Mouse (Mus musculus): ENCODE measurements around the gene Rdh16. TPM values are rescaled to one million over a fixed set of nuclear protein-coding genes. Genes with fewer than 3 reads are reported as not detected.
"Not testable (repeated sequence)": the region's sequence is repeated elsewhere in the genome, so short reads cannot be mapped to it uniquely, and the experiment has no call there.

Gene Rdh16
- 0.04 and 0.09 TPM in 2 replicates for polyA plus RNA-seq (2012; rRNA removed)

DNA sequence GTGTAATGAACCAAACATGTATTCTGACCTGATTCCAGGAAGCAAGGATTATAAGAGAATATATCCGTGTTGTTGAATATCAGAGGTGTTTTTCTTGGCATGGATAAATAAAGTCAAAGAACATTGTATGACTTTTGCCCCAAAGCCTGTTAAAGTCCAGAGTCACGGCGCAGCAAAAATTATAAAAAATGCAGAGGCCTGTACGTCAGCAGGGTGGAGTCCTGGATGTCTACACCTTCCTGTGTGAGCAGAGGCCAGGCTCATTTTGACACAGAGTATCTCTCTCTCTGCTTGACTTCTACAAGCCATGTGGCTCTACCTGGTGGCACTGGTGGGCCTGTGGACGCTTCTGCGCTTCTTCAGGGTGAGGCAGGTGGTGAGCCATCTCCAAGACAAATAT lies at the start of gene Rdh16:
TSS of gene Rdh16 (plus strand) at position 262 of the 400 bp plus-strand sequence.
- WGBS = 85% methylated on average over 6 of the region's 6 CpGs
- Histone ChIP-seq H3K4me3 (replicated peaks; ENCODE audit: extremely low read depth, low read depth, low read length) (no peak within 1 kb of the TSS), H3K4me1 (ENCODE audit: control insufficient read depth, insufficient read depth, low read length) (no peaks in the 10 kb centered on the region)
- no peak for TF ChIP-seq CTCF (IDR thresholded peaks at IDR 0.05; ENCODE audit: insufficient read depth, low read length)
- no peak for TF ChIP-seq POLR2A (IDR thresholded peaks at IDR 0.05; ENCODE audit: borderline replicate concordance, extremely low read depth, low read depth, low read length)
- DNase-seq = no peak

DNA sequence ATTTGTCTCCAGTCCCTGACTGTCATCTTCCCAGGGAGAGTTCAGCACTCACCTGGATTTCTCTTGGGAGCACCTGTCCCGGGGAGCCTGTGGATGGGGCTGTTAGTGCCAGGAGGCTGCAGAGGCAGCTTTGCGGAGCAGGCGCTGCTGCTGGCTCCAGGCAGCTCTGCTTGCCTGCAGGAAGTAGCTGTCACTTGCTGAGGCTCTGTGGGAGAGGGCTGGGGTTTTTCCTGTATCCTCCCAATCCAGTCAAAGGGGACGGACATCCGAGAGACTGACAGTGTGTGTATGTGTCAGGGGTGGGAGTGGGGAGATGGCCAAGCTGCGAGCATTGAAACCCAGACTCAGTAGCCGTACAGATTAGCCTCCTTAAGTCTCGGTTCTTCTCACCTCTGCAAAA lies 49.4 kb upstream of the Rdh16 start, which contains the start of gene Gpr182:
TSS of gene Gpr182 (minus strand) at position 185 of the 400 bp plus-strand sequence.
- no peak for DNase-seq
- 34% methylated on average over 8 of the region's 8 CpGs for WGBS

DNA sequence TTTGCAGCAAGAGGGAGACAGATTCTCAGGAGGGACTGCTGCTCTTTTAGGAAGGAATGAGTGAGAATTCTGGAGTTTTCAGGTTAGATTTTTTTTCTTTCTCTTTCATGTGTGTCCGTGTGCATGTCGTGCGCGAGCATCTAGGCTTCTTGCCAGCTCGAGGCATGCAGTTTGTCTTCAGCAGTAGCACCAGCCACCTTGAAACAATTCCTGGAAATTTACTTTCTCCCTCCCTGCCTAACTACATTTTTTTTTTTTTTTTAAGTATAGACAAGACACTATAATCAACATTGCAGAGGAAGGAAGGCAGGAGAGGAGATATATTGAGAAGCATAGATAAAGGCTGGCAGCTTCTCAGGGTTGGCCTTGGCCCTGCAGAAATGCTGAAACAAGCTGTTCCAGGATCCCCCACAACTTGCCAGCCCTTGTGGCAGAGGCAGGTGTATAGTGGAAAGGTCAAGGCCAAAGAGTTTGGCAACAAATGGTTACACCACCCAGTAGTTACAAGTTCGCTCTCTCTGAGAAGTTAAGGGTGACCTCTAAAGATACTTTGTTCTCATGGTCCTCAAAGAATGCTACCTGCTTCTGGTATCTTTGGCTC lies 46.3 kb upstream of the Rdh16 start:
- Histone ChIP-seq H3K4me1 (ENCODE audit: control insufficient read depth, insufficient read depth, low read length) (peaks cover 19% of the 10 kb centered on the region), H3K4me3 (replicated peaks; ENCODE audit: extremely low read depth, low read depth, low read length) (no peak overlapping the region)
- no peak for TF ChIP-seq POLR2A (IDR thresholded peaks at IDR 0.05; ENCODE audit: borderline replicate concordance, extremely low read depth, low read depth, low read length)
- no peak for TF ChIP-seq CTCF (IDR thresholded peaks at IDR 0.05; ENCODE audit: insufficient read depth, low read length)
- DNase-seq = no peak
- WGBS = 42% methylated on average over 6 of the region's 6 CpGs

More for the DNA sequence above, 49.4 kb upstream of the Rdh16 start, which contains the start of gene Gpr182:
- Histone ChIP-seq H3K4me3 (replicated peaks; ENCODE audit: extremely low read depth, low read depth, low read length) (peak within 1 kb of the TSS; percentile 65), H3K4me1 (ENCODE audit: control insufficient read depth, insufficient read depth, low read length) (peaks cover 19% of the 10 kb centered on the region)
- TF ChIP-seq POLR2A (IDR thresholded peaks at IDR 0.05; ENCODE audit: borderline replicate concordance, extremely low read depth, low read depth, low read length) (peak; percentile 73; the same call in 1 of the 2 replicates), CTCF (IDR thresholded peaks at IDR 0.05; ENCODE audit: insufficient read depth, low read length) (no peak)

DNA sequence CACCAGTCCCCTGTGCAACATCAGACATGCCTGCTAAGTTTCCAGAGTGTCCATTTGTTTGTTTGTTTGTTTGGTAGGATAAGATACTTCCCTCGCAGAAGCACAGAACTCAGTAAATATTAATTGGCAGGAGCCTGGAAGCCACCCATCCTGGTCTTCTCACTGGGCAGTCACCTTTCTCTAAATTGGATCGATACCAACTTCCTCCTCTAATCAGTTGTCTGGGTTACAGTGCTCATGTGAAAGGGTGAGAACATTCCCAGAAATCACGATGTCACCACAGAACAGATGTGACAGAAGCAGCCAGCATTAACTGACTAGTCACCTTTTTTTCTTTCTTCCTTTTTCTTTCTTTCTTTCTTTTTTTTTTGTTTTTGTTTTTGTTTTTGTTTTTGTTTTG lies 45.7 kb upstream of the Rdh16 start:
- Histone ChIP-seq H3K4me3 (replicated peaks; ENCODE audit: extremely low read depth, low read depth, low read length) (no peak overlapping the region), H3K4me1 (ENCODE audit: control insufficient read depth, insufficient read depth, low read length) (peaks cover 19% of the 10 kb centered on the region)
- no peak for TF ChIP-seq CTCF (IDR thresholded peaks at IDR 0.05; ENCODE audit: insufficient read depth, low read length)
- TF ChIP-seq POLR2A (IDR thresholded peaks at IDR 0.05; ENCODE audit: borderline replicate concordance, extremely low read depth, low read depth, low read length) = no peak
- DNase-seq = no peak
- WGBS = 30% methylated on average over 3 of the region's 3 CpGs

DNA sequence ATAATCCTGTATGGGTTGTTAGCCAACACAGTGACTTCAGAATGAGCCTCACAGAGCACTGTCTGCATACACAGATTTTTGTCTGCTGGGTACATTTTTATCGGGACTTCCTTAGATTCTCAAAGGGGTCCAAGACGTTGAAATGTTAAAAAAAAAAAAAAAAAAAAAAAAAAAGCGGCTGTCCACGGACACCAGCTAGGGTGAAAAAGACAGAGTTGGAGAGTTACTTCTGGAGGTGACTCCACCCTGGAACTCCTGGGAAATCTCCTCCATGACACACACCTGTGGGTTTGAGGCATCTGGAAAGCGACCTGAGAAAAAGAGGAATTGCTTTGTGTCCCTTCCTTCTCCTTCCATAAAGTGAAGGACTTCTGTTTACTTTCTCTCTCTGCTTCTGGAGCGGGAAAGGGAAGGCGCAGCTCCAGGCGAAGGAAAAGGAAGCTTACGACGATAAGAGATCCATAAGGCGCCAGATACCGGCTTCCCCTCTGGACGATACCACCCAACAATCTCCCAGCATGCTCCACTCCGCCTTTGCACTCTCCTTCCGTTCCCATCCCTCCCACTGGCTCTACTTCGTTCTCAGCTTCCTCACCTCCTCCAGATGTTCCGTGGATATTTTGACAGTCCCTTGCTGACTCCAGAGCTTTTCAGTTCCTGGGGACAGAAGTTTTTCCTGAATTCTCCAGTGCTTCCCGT lies 45.0 kb upstream of the Rdh16 start:
- DNase-seq = peak; percentile 38
- H3K4me3 ChIP-seq (replicated peaks; ENCODE audit: extremely low read depth, low read depth, low read length) = peak overlapping the region; percentile 50
- 18% methylated on average over 18 of the region's 18 CpGs for WGBS
- peaks cover 19% of the 10 kb centered on the region for H3K4me1 ChIP-seq (ENCODE audit: control insufficient read depth, insufficient read depth, low read length)
- TF ChIP-seq POLR2A (IDR thresholded peaks at IDR 0.05; ENCODE audit: borderline replicate concordance, extremely low read depth, low read depth, low read length) (no peak), CTCF (IDR thresholded peaks at IDR 0.05; ENCODE audit: insufficient read depth, low read length) (no peak)

DNA sequence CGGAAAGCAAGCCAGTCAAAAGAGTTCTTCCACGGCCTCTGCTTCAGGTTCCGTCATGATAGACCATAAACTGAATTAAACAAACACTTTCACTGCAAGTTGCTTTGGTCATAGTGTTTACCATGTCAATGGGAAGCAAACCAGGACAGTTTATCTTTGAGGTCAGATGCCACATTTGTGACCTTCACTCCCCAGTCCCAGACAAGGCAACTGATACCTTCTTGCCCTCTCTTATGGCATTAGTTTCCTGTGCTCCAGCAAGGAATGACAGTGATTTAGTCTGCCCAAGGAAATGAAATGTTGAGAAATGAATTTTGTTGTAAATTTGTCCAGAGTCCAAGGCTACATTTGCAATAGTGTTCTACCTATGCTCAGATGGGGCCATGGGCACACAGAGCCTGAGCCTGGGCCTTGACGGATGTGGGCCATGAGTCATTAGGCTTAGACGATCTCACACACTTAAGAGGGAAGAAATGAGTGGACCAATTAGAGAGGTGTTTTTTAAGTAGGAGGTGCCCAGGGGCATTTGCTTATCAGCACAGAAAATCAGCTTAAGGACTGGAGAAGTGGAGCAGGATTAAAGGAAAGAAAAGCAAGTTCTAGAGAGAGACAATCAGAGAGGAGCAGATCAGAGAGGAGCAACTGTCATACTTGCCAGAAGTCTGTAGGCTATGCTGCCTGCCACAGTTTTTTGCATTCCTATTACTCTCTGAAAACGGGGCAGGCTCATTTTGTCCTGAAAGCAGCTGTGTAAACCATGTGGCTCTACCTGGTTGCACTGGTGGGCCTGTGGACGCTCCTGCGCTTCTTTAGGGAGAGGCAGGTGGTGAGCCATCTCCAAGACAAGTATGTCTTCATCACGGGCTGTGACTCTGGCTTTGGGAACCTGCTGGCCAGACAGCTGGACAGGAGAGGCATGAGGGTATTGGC lies 41.5 kb upstream of the Rdh16 start, which contains the start of the genes Rdh1 and Rdh16f1:
TSS of gene Rdh1 (plus strand) at position 541 of the 930 bp plus-strand sequence.
TSS of gene Rdh16f1 (plus strand) at position 607 of the 930 bp plus-strand sequence.
- peaks cover 16% of the 10 kb centered on the region for H3K4me1 ChIP-seq (ENCODE audit: control insufficient read depth, insufficient read depth, low read length)
- no peak within 1 kb of the TSS for H3K4me3 ChIP-seq (replicated peaks; ENCODE audit: extremely low read depth, low read depth, low read length)
- no peak for DNase-seq
- TF ChIP-seq CTCF (IDR thresholded peaks at IDR 0.05; ENCODE audit: insufficient read depth, low read length) (no peak), POLR2A (IDR thresholded peaks at IDR 0.05; ENCODE audit: borderline replicate concordance, extremely low read depth, low read depth, low read length) (no peak)
- 62% methylated on average over 9 of the region's 9 CpGs for WGBS

DNA sequence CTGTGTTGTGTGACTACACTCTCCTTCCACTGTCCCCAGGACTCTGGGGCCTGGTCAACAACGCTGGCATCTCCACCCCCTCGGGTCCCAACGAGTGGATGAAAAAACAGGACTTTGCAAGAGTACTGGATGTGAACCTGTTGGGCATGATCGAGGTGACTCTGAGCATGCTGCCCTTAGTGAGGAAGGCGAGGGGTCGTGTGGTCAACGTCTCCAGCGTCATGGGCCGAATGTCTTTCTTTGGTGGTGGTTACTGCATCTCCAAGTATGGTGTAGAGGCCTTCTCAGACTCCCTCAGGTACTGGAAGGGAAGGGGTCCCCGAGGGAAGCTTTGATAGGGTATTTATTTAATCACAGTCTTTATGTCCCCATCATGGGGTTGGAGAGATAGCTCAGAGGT lies 38.0 kb upstream of the Rdh16 start:
- DNase-seq; H3K4me1 ChIP-seq (ENCODE audit: control insufficient read depth, insufficient read depth, low read length); H3K4me3 ChIP-seq (replicated peaks; ENCODE audit: extremely low read depth, low read depth, low read length): not testable (repeated sequence)
- WGBS = 87% methylated on average over 10 of the region's 10 CpGs

DNA sequence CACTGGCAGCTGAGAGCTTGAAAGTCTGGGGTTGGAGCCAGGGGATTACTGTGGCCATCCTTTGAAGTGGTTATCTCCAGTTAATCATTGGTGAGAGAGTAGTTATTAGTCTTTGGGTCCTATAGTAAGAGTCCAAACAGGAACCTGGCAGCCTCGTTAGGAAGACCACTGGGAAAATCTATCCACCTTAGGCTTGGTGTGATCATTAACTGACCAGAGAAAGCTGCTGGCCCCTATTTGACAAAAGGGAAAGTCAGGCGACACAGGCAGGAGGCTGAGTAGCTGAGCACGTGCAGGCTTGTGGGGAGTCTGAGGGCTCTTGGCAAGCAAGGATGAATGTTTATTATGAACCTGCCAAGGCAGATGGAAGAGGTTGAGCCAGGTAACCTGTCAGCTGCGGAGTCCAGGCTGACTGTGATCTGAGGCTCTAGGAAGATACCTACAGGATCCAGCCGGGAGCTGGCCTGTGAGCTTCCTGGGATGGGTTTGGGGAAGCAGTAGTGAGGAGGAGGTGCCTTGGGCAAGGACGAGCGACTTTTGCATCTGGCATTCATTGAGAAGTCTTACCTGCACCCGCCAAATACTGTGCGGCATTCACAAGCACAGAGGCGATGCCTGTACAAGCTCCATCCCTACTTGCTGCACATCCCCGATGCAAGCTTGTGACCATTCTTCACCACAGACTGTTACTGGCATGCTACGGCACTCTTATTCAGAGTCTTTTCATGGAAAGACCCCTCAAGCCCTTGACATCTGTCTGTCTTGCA lies 36.9 kb upstream of the Rdh16 start:
- DNase-seq = no peak
- H3K4me3 ChIP-seq (replicated peaks; ENCODE audit: extremely low read depth, low read depth, low read length) = no peak overlapping the region
- TF ChIP-seq CTCF (IDR thresholded peaks at IDR 0.05; ENCODE audit: insufficient read depth, low read length) (no peak), POLR2A (IDR thresholded peaks at IDR 0.05; ENCODE audit: borderline replicate concordance, extremely low read depth, low read depth, low read length) (no peak)
- WGBS = 61% methylated on average over 12 of the region's 12 CpGs
- no peaks in the 10 kb centered on the region for H3K4me1 ChIP-seq (ENCODE audit: control insufficient read depth, insufficient read depth, low read length)

Measured in lung, adult 2 months (tissue).